Comparison of ENCODE assay signal across 9 mouse cellular contexts in the genomic region with DNA sequence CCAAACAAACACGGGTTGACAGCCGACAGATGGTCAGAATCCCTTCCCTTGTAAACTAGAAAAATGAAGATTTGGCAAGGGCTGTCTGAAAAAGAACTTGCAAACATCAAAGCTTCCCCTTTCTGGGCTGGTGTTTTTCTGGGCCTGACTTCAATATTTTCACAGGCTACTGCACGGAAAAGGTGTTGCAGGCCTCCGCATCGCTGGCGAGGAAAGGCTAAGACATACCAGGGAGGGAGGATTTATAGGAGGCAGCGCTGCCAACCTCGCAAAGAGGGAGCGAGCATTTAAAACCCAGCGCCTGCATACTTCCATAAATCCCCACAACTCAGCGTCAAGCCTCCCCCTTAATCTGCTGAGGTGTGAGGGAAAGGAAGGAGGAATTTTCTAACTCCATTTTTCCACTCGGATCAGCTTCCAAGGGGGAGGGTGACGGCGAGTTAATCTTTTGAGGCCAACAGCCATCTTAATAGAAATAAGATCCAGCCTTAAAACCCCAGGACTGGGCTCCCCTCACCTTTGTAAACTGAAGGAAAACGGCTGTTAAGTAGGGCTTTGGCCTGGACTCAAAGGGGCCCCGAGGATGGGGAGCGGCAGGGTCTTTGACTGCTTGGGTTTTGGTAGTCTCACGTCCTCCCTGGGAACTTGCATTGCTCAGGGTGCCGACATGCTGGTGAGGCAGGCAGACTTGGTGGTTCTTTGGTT.
A peak's percentile ranks its signal among the peaks of the same experiment; 100 is the strongest.
DNase-seq lines count a peak whose midpoint lies in the region; ATAC-seq lines count a peak whose summit lies in the region.
"Had no signal": no experiment of that assay in that cellular context is flagged by ENCODE, and none has a peak within 500 bp of the region (broad histone marks: within the 10 kb centered on the region; RNA-seq: fewer than 3 reads in every experiment).

No protein-coding gene starts in this region.

- no peak overlapping the region for H3K9ac ChIP-seq in embryonic facial prominence, embryonic 14.5 days (ENCODE audit: low read depth, low read length)
- no peak overlapping the region for H3K9ac ChIP-seq in neural tube, embryonic 15.5 days (replicated peaks)
- H3K9ac ChIP-seq: liver, postnatal 0 days had no signal

- WGBS in embryonic facial prominence, embryonic 14.5 days = 23% methylated on average over 19 of the region's 19 CpGs
- WGBS in neural tube, embryonic 15.5 days = 36% methylated on average over 19 of the region's 19 CpGs

- peak; percentile 53; the same call in 1 of the 2 replicates for ATAC-seq in embryonic facial prominence, embryonic 14.5 days (ENCODE audit: low read depth)
- no peak for ATAC-seq in neural tube, embryonic 15.5 days (ENCODE audit: low FRiP score)
- no peak for ATAC-seq in activated CD4-positive, CD25-positive, alpha-beta regulatory T cell, adult 4 months
- ATAC-seq: liver, postnatal 0 days had no signal

- peak; percentile 56 to 70 for DNase-seq in left cerebral cortex, adult 18-20 months (ENCODE audit: low spot score in 2 of 2)
- DNase-seq in left cerebral cortex, adult 11 months (ENCODE audit: low spot score) = no peak
- DNase-seq in embryonic facial prominence, embryonic 14.5 days (ENCODE audit: low spot score) = peak; percentile 78
- DNase-seq in frontal cortex, adult 2 months (ENCODE audit: extremely low spot score in 1 of 2, low spot score in 1 of 2) = peak; percentile 63 to 78
- no peak for DNase-seq in heart, adult 11 months
- DNase-seq: kidney, postnatal 14 days; liver, postnatal 0 days had no signal

- H3K4me2 ChIP-seq in embryonic facial prominence, embryonic 14.5 days (ENCODE audit: low read depth, low read length) = peak overlapping the region; percentile 1; the same call in 1 of the 2 replicates
- H3K4me2 ChIP-seq in neural tube, embryonic 15.5 days = no peak overlapping the region

- no peaks in the 10 kb centered on the region; the same call in 1 of the 2 replicates for H3K27me3 ChIP-seq in embryonic facial prominence, embryonic 14.5 days (replicated peaks; ENCODE audit: control insufficient read depth, insufficient read depth, low read length)
- 0 out of 2 replicates have a peak, but pooled peaks cover 5% of the 10 kb centered on the region for H3K27me3 ChIP-seq in neural tube, embryonic 15.5 days (replicated peaks)

- peaks cover 15% of the 10 kb centered on the region; the same call in 1 of the 2 replicates for H3K4me1 ChIP-seq in embryonic facial prominence, embryonic 14.5 days (ENCODE audit: control insufficient read depth, insufficient read depth, low read length)
- peaks cover 26% of the 10 kb centered on the region for H3K4me1 ChIP-seq in neural tube, embryonic 15.5 days

- no peaks in the 10 kb centered on the region for H3K36me3 ChIP-seq in embryonic facial prominence, embryonic 14.5 days (ENCODE audit: control insufficient read depth, insufficient read depth, low read length)
- no peaks in the 10 kb centered on the region for H3K36me3 ChIP-seq in neural tube, embryonic 15.5 days

- H3K27ac ChIP-seq in embryonic facial prominence, embryonic 14.5 days (replicated peaks; ENCODE audit: low read depth, low read length) = no peak overlapping the region
- H3K27ac ChIP-seq in neural tube, embryonic 15.5 days (replicated peaks) = peak overlapping the region; percentile 4; the same call in 1 of the 2 replicates

- H3K9me3 ChIP-seq in embryonic facial prominence, embryonic 14.5 days (ENCODE audit: control insufficient read depth, low read length) = no peaks in the 10 kb centered on the region
- H3K9me3 ChIP-seq in neural tube, embryonic 15.5 days (replicated peaks) = no peaks in the 10 kb centered on the region

- H3K4me3 ChIP-seq in embryonic facial prominence, embryonic 14.5 days (ENCODE audit: low read depth, low read length) = no peak overlapping the region
- no peak overlapping the region for H3K4me3 ChIP-seq in neural tube, embryonic 15.5 days (replicated peaks)

Comparison
In these comparisons a context has a peak if more than half of its experiments do, and no peak if none do; other contexts are left out.
1. DNase-seq: peak in left cerebral cortex, adult 18-20 months (2 of 2), embryonic facial prominence, embryonic 14.5 days (single experiment) and frontal cortex, adult 2 months (2 of 2); none in left cerebral cortex, adult 11 months (single experiment) and heart, adult 11 months (single experiment).